Mouse (Mus musculus): ENCODE results near the gene Adssl1.
A peak's percentile ranks its signal among the peaks of the same experiment; 100 is the strongest.

The Adssl1 gene

DNA sequence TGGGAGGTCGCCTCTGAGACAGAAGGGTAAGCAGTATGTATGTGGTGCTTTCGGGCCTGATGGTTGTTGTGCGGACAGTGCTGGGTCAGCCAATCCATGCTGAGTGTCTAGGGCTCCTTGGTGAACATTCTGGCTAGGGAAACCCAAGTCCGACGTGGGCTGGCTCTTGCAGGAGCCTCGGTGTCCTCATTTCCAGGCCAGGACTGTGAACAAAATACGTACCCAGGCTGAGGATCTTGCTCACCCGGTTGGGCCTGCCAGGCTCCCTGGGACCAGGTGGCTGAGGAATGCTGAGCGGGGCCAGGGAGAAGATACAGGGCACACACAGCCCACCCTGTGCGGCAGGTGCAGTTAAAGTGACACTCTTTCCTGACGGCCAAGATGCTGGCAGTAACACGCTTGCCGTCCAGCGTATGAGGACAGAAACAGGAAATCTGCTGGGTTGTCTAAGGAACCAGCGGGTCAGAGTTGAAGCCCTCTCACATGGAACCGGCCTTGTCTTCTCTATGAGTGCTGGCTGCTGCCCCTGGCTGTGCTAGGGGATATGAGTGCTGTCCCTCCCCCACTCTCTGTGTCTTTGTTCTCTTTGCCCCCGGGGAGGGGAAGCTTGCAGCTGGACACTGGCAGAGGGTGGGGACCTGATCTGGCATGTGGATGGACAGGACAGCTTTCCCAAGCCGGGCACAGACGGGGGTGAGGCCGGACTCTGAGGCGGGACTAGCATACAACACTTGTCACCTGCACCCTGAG, 26.7 kb upstream of the Adssl1 start:
- no peak for DNase-seq (ENCODE audit: low spot score in 2 of 2)

- DNase-seq (ENCODE audit: low spot score in 2 of 2) = no peak
Measured at GRCm38 (mm10) chr12:112593951-112594915, 25.6 kb upstream of the Adssl1 start.

DNA sequence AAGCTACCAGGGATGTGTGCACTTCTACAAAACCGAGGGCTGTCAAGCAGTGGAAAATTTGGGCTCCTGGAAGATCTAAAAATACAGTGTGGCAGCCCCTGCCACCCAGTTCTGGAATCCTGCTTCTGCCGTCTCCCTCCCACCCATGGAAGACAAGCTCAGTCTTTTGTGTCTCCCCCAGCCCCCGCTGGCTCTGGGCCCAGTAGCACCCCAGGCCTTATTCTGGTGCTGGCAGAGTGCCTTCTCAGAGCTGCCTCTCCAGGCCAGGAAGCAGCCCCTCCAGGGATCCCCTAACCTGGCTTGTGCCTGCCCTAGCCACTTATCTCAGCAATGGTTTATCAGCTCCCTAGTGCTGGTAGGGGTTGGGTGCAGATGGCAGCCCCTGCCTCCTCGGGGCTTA, 24.9 kb upstream of the Adssl1 start:
- DNase-seq (ENCODE audit: low spot score in 2 of 2) = no peak

GRCm38 (mm10) chr12:112595626-112596025, 24.2 kb upstream of the Adssl1 start:
- DNase-seq (ENCODE audit: low spot score in 2 of 2) = no peak

DNA sequence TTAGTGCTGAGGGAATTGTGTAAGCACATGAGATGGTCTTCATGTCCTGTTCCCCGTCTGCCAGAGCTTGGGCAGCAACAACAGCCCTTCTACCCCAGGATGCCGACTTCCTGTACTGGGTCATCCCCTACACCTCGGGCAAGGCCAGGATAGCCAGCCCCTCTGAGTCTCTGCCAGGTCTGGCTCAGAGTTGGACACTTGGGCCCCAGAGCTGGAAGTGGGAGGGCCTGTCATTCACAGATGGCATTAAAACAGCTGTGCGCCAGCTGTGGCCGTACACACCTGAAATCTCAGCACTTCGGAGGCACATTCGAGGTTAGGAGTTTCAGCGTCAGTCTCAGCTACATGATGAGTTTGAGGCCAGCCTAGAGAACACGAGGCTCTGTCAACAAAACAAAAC, 23.4 kb upstream of the Adssl1 start:
- no peak for DNase-seq (ENCODE audit: low spot score in 2 of 2)

DNA sequence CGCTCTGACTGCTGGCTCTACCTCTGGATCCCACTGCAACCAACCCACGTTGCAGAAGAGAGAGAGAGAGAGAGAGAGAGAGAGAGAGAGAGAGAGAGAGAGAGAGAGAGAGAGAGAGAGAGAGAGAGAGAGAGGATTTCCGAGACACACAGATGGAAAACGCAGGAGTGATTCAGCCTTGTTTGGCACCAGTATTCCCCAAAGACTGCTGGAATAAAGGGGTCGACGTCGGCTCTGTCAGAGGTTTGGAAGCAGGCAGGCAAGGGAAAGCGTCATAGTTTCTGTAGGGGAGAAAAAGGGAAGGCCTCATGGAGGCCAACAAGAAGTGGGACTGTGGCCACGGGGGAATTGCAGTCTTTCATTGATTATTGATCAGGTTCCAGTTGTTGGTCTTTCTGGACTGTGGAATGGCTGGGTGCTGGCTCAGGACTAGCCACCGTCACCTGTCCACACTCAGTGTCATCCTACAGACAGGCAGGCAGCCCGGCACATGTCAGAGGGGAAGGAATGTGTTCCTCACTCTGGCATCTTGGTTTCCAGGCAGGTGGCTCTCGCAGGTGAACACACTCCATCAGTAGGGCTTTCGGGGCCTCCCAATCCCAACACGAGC, 22.8 kb upstream of the Adssl1 start:
- DNase-seq (ENCODE audit: low spot score in 2 of 2) = no peak

GRCm38 (mm10) chr12:112597618-112598017, 22.2 kb upstream of the Adssl1 start:
- DNase-seq (ENCODE audit: low spot score in 2 of 2) = no peak

DNA sequence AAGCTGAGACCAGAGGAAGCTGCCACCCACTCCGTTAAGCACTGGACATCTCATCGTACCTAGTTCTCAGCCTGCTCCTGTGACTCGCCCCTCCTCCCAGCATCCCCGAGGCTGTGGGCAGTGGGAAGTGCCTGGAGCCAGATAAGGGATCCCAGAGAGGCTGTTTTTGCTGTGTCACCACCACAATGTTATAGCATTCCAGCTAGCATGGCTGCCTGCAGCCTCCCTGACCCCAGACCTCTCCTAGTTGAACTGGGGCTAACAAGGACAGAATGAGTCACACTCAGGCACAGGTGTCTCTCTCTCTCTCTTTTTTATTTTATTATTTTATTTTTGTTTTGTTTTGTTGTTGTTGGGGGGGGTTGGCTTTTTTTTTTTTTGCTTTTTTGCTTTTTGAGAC, 20.6 kb upstream of the Adssl1 start:
- DNase-seq (ENCODE audit: low spot score in 2 of 2) = no peak

- DNase-seq (ENCODE audit: low spot score in 2 of 2) = no peak
Measured at GRCm38 (mm10) chr12:112599942-112600611, 19.8 kb upstream of the Adssl1 start.

DNA sequence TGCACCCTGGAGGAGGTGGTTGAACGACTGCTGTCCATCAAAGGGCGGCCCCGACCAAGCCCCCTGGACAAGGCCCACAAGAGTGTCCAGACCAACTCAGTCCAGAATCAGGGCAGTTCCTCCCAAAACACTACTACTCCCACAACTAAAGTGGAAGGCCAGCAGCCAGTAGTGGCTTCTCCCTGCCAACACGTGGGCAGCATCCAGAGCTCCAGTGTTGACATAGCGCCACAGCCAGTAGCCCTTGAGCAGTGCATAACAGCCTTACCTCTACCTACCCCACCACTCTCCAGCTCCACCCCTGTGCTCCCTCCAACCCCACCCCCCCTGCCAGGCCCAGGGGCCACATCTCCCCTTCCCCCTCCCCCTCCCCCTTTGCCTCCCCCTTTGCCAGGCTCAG, 15.8 kb upstream of the Adssl1 start:
- DNase-seq (ENCODE audit: low spot score in 2 of 2) = no peak

GRCm38 (mm10) chr12:112604709-112605649, 14.9 kb upstream of the Adssl1 start:
- peak in 1 of 2 experiments; percentile 52 for DNase-seq (ENCODE audit: low spot score in 2 of 2)

- DNase-seq (ENCODE audit: low spot score in 2 of 2) = peak; percentile 68 to 88
Measured at GRCm38 (mm10) chr12:112605766-112606165, 14.1 kb upstream of the Adssl1 start.

GRCm38 (mm10) chr12:112606998-112607397, 12.8 kb upstream of the Adssl1 start:
- DNase-seq (ENCODE audit: low spot score in 2 of 2) = no peak

DNA sequence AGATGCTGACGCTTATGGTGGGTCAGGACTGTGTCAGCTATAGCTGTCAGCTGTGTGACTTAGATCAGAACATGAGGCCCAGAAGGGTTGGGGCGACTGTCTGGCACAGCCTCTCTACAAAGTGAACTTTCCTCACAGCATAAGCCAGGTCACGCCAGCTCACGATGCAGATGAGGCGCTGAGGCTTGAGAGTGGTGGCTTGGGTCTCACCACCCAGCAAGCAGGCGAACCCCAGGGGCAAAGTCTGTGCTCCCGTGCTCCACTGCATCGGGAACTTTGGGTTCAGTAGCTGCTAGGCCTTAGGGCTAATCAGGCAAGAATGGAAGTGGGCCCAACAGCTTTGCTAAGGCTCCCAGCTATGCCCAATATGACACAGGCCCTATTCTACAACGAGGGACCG, 10.8 kb upstream of the Adssl1 start:
- DNase-seq (ENCODE audit: low spot score in 2 of 2) = no peak

DNA sequence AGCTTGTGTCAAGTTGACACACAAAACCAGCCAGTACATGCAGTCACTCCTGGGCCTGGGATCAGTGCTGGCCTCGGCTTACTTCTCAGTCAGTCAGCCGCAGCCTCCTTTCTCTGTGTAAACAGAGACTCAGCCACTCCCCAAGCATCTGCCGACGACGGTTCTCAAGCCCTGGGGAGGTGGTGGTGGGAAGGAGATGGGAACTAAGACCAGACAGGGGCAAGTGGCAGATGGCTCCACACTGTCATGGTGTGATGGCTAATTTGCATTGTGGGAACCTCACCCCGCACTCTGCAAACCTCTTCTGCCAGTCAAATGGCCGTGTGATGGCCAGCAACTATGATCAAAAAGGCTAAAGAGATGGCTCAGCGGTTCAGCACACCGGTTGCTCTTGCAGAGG, 3.2 kb upstream of the Adssl1 start:
- no peak for DNase-seq (ENCODE audit: low spot score in 2 of 2)

- no peak for DNase-seq (ENCODE audit: low spot score in 2 of 2)
Measured at GRCm38 (mm10) chr12:112617184-112617583, 2.7 kb upstream of the Adssl1 start.

DNA sequence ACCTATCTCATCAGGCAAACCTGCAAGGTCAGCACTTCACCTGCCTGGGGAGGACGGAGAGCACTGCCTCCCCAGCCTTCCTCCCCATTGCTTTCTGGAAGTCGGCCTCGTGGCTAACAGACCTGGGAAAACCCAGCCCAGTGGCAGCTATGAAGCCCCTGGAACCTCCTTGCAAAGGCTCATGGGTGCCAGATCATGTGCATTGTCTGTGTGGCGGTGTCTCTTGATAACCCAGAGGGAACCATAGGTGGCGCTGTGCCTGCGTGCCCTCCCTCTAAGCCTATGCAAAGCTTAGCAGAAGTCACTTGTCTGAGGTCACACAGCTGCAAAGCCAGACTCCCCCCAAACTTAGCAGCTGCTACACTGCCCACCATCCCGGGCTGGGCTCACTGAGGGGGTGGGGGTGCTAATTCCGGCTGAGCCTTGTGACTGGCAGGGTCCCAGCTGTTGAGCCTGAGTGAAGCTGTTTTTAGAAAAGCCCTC, 1.9 kb upstream of the Adssl1 start:
- peak in 1 of 2 experiments; percentile 61 for DNase-seq (ENCODE audit: low spot score in 2 of 2)

GRCm38 (mm10) chr12:112618981-112619685, 712 bp upstream of the Adssl1 start:
- no peak for DNase-seq (ENCODE audit: low spot score in 2 of 2)

GRCm38 (mm10) chr12:112620354-112621061, 663 bp downstream of the Adssl1 start:
- no peak for DNase-seq (ENCODE audit: low spot score in 2 of 2)
